In genomic region chr2:174008350-174009218, GRCm38 (mm10) we compare ENCODE assay signal across 9 mouse cellular contexts.
DNase-seq lines count a peak whose midpoint lies in the region; ATAC-seq lines count a peak whose summit lies in the region.
"Had no signal": no experiment of that assay in that cellular context is flagged by ENCODE, and none has a peak within 500 bp of the region (broad histone marks: within the 10 kb centered on the region; RNA-seq: fewer than 3 reads in every experiment).

No protein-coding gene starts in this region.

- peak overlapping the region; percentile 37; the same call in 1 of the 2 replicates for H3K27ac ChIP-seq in forebrain, embryonic 11.5 days (ENCODE audit: low read depth, low read length)
- H3K27ac ChIP-seq in intestine, embryonic 16.5 days (ENCODE audit: low read length) = peak overlapping the region; percentile 68

- no peaks in the 10 kb centered on the region for H3K9me3 ChIP-seq in forebrain, embryonic 11.5 days (ENCODE audit: control insufficient read depth, low read length)
- peaks cover 7% of the 10 kb centered on the region; the same call in 1 of the 2 replicates for H3K9me3 ChIP-seq in intestine, embryonic 16.5 days (ENCODE audit: control insufficient read depth, low read length)

- intact Hi-C loops in left cerebral cortex, postnatal 4 days (cut with DNase I) = no loop called here

- H3K36me3 ChIP-seq in forebrain, embryonic 11.5 days (ENCODE audit: control insufficient read depth, insufficient read depth, low read length) = no peaks in the 10 kb centered on the region
- H3K36me3 ChIP-seq in intestine, embryonic 16.5 days (ENCODE audit: control insufficient read depth, insufficient read depth, low read length) = no peaks in the 10 kb centered on the region

- DNase-seq in left cerebral cortex, postnatal 4 days = peak; percentile 21
- DNase-seq in left cerebral cortex, adult 11 months (ENCODE audit: low spot score) = no peak
- DNase-seq in forebrain, embryonic 11.5 days (ENCODE audit: low spot score) = peak; percentile 64
- DNase-seq in skeletal muscle tissue, adult 2 months (ENCODE audit: low read depth, low spot score) = peak; percentile 49
- DNase-seq in frontal cortex, adult 2 months (ENCODE audit: extremely low spot score in 1 of 2, low spot score in 1 of 2) = no peak
- DNase-seq in cerebellum, adult 11-12 months = no peak
- no peak for DNase-seq in layer of hippocampus, adult 18-20 months (ENCODE audit: low spot score in 2 of 2)

- WGBS in forebrain, embryonic 11.5 days = 37% methylated on average over 19 of the region's 19 CpGs
- 34% methylated on average over 19 of the region's 19 CpGs for WGBS in intestine, embryonic 16.5 days

- peak overlapping the region; percentile 0; the same call in 1 of the 2 replicates for H3K9ac ChIP-seq in forebrain, embryonic 11.5 days (ENCODE audit: low read length)
- peak overlapping the region; percentile 48; the same call in 1 of the 2 replicates for H3K9ac ChIP-seq in intestine, embryonic 16.5 days (ENCODE audit: low read depth, low read length)

- no peaks in the 10 kb centered on the region for H3K27me3 ChIP-seq in forebrain, embryonic 11.5 days (ENCODE audit: control insufficient read depth, insufficient read depth, low read length)
- H3K27me3 ChIP-seq in intestine, embryonic 16.5 days (replicated peaks; ENCODE audit: control insufficient read depth, insufficient read depth, low read length) = no peaks in the 10 kb centered on the region
- H3K27me3 ChIP-seq: Patski had no signal

- peaks cover 5% of the 10 kb centered on the region for H3K4me1 ChIP-seq in forebrain, embryonic 11.5 days (replicated peaks; ENCODE audit: control insufficient read depth, insufficient read depth, low read length)
- peaks cover 13% of the 10 kb centered on the region for H3K4me1 ChIP-seq in intestine, embryonic 16.5 days (ENCODE audit: control insufficient read depth, insufficient read depth, low read length)

- no peak overlapping the region for H3K4me3 ChIP-seq in forebrain, embryonic 11.5 days (ENCODE audit: low read depth, low read length)
- H3K4me3 ChIP-seq in intestine, embryonic 16.5 days (ENCODE audit: low read length) = no peak overlapping the region

- H3K4me2 ChIP-seq in forebrain, embryonic 11.5 days (ENCODE audit: low read depth, low read length, severe bottlenecking) = no peak overlapping the region
- 0 out of 2 replicates have a peak overlapping the region, but pooled peaks have one; percentile 2 for H3K4me2 ChIP-seq in intestine, embryonic 16.5 days (ENCODE audit: low read depth, low read length)

- peak; percentile 81 for ATAC-seq in forebrain, embryonic 11.5 days (replicated peaks; ENCODE audit: low FRiP score)
- ATAC-seq in intestine, embryonic 16.5 days = peak; percentile 85
- ATAC-seq: Patski had no signal

Comparison
In these comparisons a context has a peak if more than half of its experiments do, and no peak if none do; other contexts are left out.
1. DNase-seq: peak in left cerebral cortex, postnatal 4 days (single experiment), forebrain, embryonic 11.5 days (single experiment) and skeletal muscle tissue, adult 2 months (single experiment); none in left cerebral cortex, adult 11 months (single experiment), frontal cortex, adult 2 months (0 of 2), cerebellum, adult 11-12 months (single experiment) and layer of hippocampus, adult 18-20 months (0 of 2).